Mouse (Mus musculus) A20 (cell line): ENCODE data around the gene Cpxm1.
"Not testable (repeated sequence)": the region's sequence is repeated elsewhere in the genome, so short reads cannot be mapped to it uniquely, and the experiment has no call there.

Experiments used
- DNase-seq: peaks from one replicate; pipeline ENCODE4 v3.0.0-alpha.2; 2011; ENCODE audit warnings: low read depth, low spot score

Gene Cpxm1

GRCm38 (mm10) chr2:130401891-130402290 is 4.5 kb upstream of the Cpxm1 start:
- no peak for DNase-seq

DNA sequence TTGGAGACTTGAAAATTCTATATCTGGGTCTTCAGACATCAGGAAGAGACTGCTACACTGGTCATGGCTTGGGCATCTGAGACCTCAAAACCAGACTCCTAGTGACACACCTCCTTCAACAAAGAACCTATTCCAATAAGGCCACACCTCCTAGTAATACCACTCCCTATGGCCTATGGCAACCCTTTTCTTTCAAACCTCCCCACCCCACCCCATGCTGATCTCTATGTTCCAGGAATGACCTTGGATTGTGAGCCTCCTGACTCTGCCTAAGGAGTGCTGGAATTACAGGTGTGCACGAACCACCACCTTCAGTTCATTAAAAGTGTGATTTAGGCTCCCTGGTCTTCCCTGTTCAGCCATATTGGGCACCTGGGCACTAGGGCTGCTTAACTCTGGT is 2.7 kb upstream of the Cpxm1 start:
- no peak for DNase-seq

GRCm38 (mm10) chr2:130398091-130398490 is 717 bp upstream of the Cpxm1 start:
- DNase-seq, result no peak

GRCm38 (mm10) chr2:130395696-130396095 is 1.7 kb downstream of the Cpxm1 start:
- no peak for DNase-seq

- DNase-seq, result no peak
Observed at GRCm38 (mm10) chr2:130392836-130393235, 4.5 kb downstream of the Cpxm1 start.

DNA sequence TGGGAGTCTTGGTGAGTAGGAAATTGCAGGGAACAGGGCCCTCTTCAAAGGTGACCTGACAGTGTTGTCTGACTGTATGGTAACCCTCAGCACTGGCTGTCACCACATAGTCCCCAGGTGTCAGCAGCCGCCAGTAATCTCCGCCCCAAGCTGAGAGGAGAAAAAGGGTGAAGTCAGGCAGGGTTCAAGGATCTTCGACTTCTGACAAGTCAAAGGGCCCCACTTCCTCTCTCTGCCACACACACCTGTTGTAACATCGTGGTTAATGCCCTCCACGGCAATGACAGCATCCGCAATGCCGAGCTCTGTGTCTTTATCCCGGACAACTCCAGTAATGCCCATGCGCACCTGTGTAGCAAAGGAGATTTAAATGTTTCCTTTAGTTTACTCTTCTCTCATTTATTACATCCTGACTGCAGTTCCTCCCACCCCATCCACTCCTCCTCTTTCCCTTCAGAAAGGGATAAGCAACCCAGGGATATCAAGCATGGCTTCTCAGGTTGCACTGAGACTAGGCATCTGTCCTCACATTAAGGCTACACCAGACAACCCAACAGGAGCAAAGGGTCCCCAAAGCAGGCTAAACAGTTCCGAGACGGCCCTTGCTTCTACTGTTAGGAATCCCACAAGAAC is 6.3 kb downstream of the Cpxm1 start:
- DNase-seq, result peak; percentile 57

DNA sequence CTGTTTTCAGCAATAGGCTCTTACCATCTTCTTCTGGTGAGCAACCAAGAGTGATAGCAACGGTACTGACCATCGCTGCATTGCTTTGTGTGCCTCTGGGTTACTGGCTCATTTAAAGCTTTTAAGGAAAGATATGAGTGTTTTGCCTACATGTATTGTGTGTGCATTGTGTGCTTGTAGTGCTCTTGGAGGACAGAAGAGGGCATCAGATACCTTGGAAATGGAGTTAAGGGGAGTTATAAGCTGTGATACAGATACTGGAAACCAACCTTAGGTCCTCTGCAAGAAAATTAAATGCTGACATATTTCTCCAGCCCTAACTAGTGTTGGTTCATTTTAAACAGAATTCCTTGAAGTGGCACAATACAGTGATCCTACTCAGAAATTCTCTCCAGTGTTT is 8.6 kb downstream of the Cpxm1 start:
- DNase-seq, result peak; percentile 32

DNA sequence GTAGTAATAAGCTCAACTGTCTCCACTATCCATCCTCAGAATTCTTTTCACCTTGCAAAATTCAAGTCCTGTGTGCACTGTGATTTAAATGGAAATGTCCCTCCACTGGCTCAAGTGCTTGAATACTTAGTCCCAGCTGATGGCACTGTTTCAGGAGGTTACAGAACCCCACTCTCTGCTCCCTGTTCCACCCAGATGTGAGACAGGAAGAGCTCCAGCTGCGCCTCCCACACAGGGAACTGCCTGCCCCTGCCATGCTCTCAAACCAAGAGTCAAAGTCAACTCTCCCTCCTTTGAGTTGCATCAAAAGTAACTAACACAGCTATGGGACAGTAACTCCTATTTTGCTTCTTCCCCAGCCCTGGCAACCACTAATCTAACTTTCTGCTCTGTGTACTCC is 11.2 kb downstream of the Cpxm1 start:
- no peak for DNase-seq

DNA sequence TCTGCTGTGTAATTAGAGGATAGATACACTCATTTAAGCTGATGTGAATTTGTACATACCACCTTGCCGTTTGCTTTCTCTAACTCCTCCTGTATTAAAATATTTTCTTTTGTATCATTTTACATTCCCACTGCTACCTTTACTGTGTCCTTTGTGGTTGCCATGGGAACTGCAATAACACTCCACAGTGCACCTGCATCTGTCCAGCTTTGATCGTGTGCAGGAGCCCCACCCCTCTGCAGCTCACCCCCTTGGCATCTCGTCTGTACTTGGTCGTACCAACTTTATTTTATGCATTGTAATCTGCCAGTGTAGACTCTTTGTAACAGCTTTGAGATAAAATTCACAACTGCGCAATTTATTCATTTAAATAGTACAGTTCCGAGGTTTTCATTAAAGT is 13.5 kb downstream of the Cpxm1 start:
- DNase-seq, result no peak

- DNase-seq, result no peak
Observed at GRCm38 (mm10) chr2:130383205-130383604, 14.2 kb downstream of the Cpxm1 start.

GRCm38 (mm10) chr2:130374951-130375350 is 22.4 kb downstream of the Cpxm1 start:
- no peak for DNase-seq

GRCm38 (mm10) chr2:130373026-130373425 is 24.3 kb downstream of the Cpxm1 start:
- DNase-seq, result not testable (repeated sequence)

DNA sequence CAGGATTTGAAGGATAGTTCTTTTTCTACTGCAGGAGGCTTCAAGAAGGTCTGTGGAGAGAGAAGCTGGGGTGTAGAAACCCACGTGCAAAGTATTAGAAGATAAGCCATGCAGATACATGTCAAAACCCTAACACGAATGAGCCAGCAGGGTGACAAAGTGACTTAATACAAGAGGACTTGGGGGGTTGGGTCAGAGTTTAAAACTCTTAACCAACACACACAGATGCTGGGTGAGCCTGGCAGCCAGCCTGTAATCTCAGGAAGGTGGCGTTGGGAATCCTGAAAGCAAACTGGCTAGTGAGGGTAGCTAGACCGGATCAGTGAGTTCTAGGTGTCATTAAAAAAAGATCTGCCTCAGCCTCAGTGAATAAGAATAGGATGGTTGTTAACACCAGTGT is 30.0 kb downstream of the Cpxm1 start:
- DNase-seq, result no peak

DNA sequence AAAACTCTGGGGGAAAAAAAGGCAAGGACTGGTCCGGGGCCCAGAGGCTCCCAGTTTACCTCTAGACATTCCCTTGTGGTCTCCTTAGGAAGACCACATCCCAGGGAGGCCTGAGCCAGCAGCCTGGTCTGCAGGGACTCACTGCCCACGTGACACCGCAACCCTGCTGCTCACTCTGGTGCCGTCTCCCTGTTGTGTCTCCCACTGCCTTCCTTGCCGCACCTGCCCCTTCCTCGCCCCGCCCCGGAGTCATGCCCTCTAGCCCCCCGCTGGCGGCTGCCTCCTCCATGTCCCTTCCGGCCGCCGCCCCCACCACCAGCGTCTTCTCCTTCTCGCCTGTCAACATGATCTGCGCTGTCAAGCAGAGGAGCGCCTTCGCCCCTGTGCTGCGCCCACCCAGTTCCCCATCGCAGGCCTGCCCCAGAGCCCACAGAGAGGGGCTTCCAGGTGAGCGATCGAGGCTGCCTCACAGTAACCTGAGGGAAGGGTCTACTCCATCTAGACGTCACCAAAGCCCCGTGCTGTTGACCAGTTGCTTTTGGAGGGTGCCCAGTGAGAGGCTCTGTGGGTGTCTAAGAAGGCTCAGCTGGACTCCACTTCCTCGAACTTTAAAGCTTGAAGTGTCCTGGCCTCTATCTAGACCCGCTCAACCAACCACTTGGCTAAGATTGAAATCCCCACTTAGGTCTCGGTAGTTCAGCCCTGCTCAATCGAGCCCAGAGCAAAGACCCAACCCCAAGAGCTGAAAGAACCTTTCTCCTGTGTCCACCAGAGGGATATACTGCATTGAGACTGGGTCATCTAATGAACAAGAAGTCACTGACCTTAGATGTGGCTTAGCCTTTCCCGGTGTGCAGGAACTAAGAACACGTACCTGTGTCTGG is 31.9 kb downstream of the Cpxm1 start:
- no peak for DNase-seq

DNA sequence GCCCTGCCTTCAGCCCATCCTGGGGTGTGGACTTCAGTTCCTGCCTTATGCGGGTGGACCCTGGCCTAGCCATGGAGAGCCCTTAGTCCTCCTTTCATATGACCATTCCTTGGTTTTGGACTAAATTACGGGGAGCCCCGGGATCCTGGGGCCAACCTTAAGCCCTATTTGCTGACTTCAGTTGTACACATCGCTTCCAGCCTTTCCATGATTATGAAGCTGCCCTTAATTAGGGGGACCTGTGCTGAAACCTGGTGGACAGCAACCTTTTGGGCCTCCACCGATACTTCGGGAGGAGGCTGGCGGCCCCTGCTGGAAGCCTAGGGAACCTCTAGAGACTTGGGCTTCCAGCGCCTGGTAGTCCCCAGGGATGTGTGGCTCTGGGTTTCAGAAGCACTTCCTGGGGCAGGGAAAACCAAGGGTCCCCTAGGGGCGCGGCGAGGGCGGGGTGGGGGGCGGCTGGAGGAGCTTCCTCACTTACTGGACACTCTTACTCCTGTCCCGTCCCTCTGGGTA is 34.8 kb downstream of the Cpxm1 start:
- DNase-seq, result peak; percentile 60

DNA sequence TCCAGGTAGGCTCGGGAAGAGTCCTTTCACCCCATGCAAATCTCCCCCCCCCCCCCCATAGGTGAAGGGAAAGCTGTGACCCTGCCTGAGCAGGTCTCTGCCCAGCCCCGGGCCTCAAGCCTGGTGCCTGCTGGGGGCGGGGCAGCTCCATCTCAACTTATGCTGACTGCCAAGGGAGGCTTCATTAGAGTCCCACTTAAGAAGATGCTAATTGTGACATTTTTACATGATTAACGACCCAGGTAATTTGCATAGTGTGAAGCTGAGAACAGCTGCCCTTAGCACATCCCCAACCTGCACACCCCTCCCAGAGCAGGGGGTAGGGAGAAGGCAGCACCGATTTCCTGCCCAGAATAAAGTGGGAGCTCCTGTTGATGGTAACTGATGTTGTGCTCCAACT is 38.5 kb downstream of the Cpxm1 start:
- DNase-seq, result peak; percentile 82

GRCm38 (mm10) chr2:130357551-130357950 is 39.8 kb downstream of the Cpxm1 start:
- DNase-seq, result no peak

DNA sequence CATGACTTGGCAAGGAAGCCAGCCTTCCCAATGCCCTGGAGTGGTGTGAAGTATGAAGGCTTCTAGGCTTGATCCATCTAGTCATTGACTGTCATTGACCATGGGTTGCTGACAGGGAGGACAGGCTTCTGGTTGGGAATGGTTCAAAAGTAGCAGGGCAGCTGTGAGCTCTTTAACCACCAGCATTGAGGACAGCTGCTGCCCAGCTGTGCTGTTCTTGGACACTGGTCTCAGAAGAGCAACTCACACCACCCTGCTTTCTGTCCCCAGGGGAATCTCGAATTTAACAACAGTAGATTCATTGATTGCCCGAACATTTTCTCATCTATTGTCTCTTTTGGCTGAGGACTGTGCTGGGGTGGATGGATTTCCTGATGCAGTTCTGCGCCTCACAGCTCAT is 43.5 kb downstream of the Cpxm1 start:
- no peak for DNase-seq

DNA sequence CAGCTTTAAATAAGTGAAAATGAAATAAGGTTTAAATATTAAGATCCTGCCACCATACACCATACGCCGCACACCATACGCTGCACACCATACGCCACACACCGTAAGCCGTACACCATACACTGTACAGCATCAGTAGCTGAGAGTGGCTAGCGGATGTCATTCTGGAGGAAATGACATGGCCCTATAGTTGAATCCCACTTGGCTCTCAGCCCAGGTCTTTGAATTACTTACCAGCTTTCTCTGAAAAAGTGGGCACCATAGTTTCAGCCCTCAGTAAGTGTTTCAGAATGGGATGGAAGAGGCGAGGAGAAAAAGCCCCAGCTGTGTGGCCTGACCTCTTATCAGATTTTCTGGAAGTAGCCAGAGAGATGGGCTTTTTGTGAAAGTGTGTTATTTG is 44.0 kb downstream of the Cpxm1 start:
- DNase-seq, result no peak

DNA sequence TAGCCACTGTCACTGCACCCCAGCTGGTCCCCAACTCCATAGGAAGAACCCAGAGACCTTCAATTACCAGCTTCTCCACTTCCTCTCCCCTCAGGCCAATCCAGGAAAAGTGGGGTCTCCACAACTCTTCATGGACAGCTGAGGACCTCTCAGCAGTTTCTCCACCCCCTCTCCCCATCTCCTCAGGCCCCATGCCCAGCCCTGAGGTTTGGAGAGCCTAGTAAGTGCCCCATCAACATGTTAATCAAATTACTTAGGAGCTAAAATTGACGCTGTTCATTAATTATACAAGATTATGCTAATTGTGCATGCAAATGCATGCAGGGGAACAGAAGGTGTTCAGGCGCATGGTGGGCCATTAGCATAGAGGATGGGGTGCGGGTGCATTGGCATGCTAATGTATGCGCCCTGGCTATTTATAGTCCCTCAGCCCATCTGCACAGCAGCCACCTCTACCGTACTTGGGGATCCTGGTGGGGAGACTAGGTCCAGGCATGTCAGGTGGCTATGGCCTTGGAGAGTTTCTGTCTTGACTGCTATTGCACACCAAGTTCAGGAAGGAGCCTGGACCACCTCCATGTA is 45.5 kb downstream of the Cpxm1 start:
- DNase-seq, result peak; percentile 21

GRCm38 (mm10) chr2:130350376-130350775 is 47.0 kb downstream of the Cpxm1 start:
- no peak for DNase-seq

DNA sequence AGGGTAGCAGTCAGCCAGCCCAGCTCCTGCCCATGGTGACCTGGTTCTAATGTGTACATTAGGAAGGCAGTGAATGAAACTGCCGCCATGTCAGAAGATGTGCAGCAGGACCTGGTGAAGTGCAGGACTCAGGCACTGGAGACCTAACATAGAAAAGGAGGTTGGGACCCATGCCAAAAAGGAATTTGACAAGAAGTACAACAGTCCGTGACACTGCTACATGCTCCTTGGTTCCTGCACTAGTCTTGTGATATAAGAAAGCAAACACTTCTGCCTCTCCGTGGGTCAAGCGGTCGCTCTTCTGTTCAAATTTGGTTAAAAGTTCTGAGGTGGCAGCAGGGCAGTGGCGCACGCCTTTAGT is 56.2 kb downstream of the Cpxm1 start:
- DNase-seq, result no peak
